Mouse (Mus musculus) liver, embryonic 14.5 days (tissue): Measurements from ENCODE around the gene Zfp473. TPM values are rescaled to one million over a fixed set of nuclear protein-coding genes. Genes with fewer than 3 reads are reported as not detected.
A peak's percentile ranks its signal among the peaks of the same experiment; 100 is the strongest.

ENCODE experiments used
- ATAC-seq: fragments of 200-750 bp; cut with Nextera tagmentation; 2 replicates; pipeline ENCODE4 v1.8.0; 2017; ENCODE audit warnings: moderate number of reproducible peaks, mild to moderate bottlenecking, moderate library complexity; ENCODE audit not compliant: insufficient read depth
- DNase-seq, 3 experiments: peaks; one replicate each; pipeline ENCODE4 v3.0.0-alpha.2; 2012 to 2013; ENCODE audit warnings: low read depth in 3 of 3, low spot score in 3 of 3
- H3K27ac ChIP-seq: fragments of 300-500 bp; sonication (generic); 2 replicates; pipeline ENCODE4 v1.5.1; 2014; ENCODE audit warnings: moderate library complexity, mild to moderate bottlenecking, control low read depth, inconsistent platforms
- H3K27me3 ChIP-seq: fragments of 300-500 bp; sonication (generic); 2 replicates; pipeline ENCODE4 v1.6.1; 2014; ENCODE audit warnings: mild to moderate bottlenecking, low read length, moderate library complexity; ENCODE audit not compliant: control insufficient read depth, insufficient read depth
- H3K36me3 ChIP-seq: fragments of 300-500 bp; sonication (generic); replicated peaks from 2 replicates; pipeline ENCODE4 v1.6.1; 2014; ENCODE audit warnings: low read depth; ENCODE audit not compliant: control insufficient read depth, insufficient read depth
- H3K4me1 ChIP-seq, 2 experiments: fragments of 200-500 bp in 1 of 2; fragments of 300-500 bp in 1 of 2; sonication (generic) in 1 of 2; replicated peaks; 2 replicates each; pipeline ENCODE4 v1.6.1; 2012 to 2014; ENCODE audit warnings: antibody characterized with exemption in 1 of 2, inconsistent platforms in 1 of 2, low read length in 1 of 2; ENCODE audit not compliant: control insufficient read depth in 2 of 2, insufficient read depth in 2 of 2
- H3K4me2 ChIP-seq: fragments of 300-500 bp; sonication (generic); 2 replicates; pipeline ENCODE4 v1.6.1; 2014; ENCODE audit warnings: low read depth, mild to moderate bottlenecking, control low read depth, moderate library complexity
- H3K4me3 ChIP-seq, 2 experiments: fragments of 200-500 bp in 1 of 2; fragments of 300-500 bp in 1 of 2; sonication (generic) in 1 of 2; 2 replicates each; pipeline ENCODE4 v1.5.1; 2012 to 2014; ENCODE audit warnings: low read depth in 2 of 2, low read length in 2 of 2, mild to moderate bottlenecking in 2 of 2, control low read depth in 1 of 2, inconsistent platforms in 1 of 2, moderate library complexity in 1 of 2; ENCODE audit not compliant: insufficient read depth in 1 of 2
- H3K9ac ChIP-seq: fragments of 300-500 bp; sonication (generic); replicated peaks from 2 replicates; pipeline ENCODE4 v1.6.1; 2014; ENCODE audit warnings: mild to moderate bottlenecking, control low read depth, moderate library complexity
- H3K9me3 ChIP-seq: fragments of 300-500 bp; sonication (generic); 2 replicates; pipeline ENCODE4 v1.6.1; 2016; ENCODE audit warnings: low read length, mixed read lengths; ENCODE audit not compliant: control insufficient read depth
- CTCF ChIP-seq: IDR thresholded peaks from 2 replicates; pipeline ENCODE4 v1.5.1; 2016; ENCODE audit warnings: antibody characterized with exemption, low read depth, control low read depth
- EP300 ChIP-seq: IDR thresholded peaks from 2 replicates; pipeline ENCODE4 v1.6.1; 2016; ENCODE audit warnings: antibody characterized with exemption, low read depth
- WGBS: fragments of 180-500 bp; shearing (Covaris S2); extraction: QIAGEN DNeasy Blood & Tissue Kit; methylation state at CpG from one replicate; pipeline ENCODE4 v1.1.7; 2014; ENCODE audit not compliant: insufficient replicate concordance; 5-methylcytosine and 5-hydroxymethylcytosine counted together
- polyA plus RNA-seq, 2 experiments: library from polyadenylated mRNA; depleted of rRNA in 1 of 2; stranded (reverse) in 1 of 2; unstranded in 1 of 2; fragments of >200 nt; fragmentation: Nextera tagmentation in 1 of 2; extraction: Ambion mirVana in 1 of 2; gene quantifications; 2 replicates each; pipeline versions ENCODE4 v1.2.1 to v1.2.3; 2012 to 2014

Zfp473 gene
- polyA plus RNA-seq, 2 experiments, result 0.81 to 0.96 TPM

DNA sequence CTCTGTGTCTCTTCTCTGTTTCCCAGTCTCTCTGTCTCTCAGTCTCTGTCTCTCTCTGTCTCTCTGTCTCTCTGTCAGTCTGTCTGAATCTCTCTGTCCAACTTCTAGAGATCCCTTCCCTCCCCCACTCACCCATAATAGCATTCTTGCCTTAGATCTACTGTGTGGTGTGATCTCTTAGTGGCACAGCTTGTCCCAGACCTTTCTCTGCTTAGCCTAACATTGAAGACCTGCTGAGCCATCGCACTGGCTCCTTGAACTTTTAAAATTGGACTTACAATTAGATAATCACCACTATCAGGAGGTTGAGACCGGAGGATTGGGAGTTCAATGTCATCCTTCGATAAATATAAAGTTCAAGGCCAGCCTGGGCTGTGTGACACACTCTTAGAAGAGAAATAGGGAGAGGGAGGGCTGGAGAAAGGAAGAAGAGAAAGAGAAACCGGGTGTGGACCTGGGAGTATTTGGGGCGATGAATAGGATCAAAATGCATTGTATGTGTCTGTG is 43.6 kb downstream of the Zfp473 start:
- no peak for ATAC-seq
- no peak overlapping the region for H3K4me3 ChIP-seq
- no peaks in the 10 kb centered on the region for H3K4me1 ChIP-seq
- TF ChIP-seq EP300, result no peak
- no peak for TF ChIP-seq CTCF
- no peaks in the 10 kb centered on the region for H3K9me3 ChIP-seq
- WGBS, result 64% methylated on average over 5 of the region's 5 CpGs
- no peak overlapping the region for H3K9ac ChIP-seq
- no peak overlapping the region for H3K27ac ChIP-seq
- no peak overlapping the region for H3K4me2 ChIP-seq
- no peaks in the 10 kb centered on the region for H3K27me3 ChIP-seq
- no peak for DNase-seq
- no peaks in the 10 kb centered on the region for H3K36me3 ChIP-seq

DNA sequence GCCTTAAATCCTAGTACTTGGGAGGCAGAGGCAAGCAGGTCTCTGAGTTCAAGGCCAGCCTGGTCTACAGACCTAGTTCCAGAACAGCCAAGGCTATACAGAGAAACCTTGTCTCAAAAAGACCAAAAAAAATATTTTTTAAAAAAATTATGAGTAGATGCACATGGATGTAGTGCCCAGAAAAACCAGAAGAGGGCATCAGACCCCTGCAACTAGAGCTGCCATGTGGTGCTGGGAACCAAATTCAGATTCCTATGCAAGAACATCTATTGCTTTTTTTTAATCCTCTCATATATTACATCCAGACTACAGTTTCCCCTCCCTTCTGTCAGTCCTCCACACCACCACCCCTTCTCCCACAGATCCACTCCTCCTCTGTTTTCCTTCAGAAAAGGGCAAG is 44.5 kb downstream of the Zfp473 start:
- Histone ChIP-seq H3K4me1 (no peaks in the 10 kb centered on the region), H3K4me2 (no peak overlapping the region), H3K27ac (no peak overlapping the region), H3K9me3 (no peaks in the 10 kb centered on the region), H3K9ac (no peak overlapping the region), H3K4me3 (no peak overlapping the region), H3K36me3 (no peaks in the 10 kb centered on the region), H3K27me3 (no peaks in the 10 kb centered on the region)
- no peak for DNase-seq
- no peak for ATAC-seq
- no peak for TF ChIP-seq CTCF
- no peak for TF ChIP-seq EP300

DNA sequence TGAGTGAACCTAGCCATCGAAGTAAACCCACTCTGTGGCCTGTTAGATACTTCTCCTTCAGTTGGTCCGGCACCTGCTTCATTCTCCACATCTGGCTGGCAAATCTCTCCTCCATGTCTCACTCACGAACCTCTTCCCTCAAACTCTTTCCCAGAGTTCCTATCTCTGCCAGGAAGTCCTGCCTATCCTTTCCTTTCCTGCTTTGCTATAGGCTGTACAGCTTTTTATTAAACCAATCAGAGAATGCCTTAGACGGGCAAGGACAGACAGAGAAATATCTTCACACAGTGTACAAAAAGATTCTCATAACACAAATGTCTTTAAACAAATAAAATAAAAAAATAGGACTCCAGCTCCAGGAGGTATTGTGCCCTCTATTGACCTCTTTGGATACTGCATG is 45.8 kb downstream of the Zfp473 start:
- ATAC-seq, result no peak
- TF ChIP-seq EP300, result no peak
- no peak for TF ChIP-seq CTCF
- no peak overlapping the region for H3K27ac ChIP-seq
- no peaks in the 10 kb centered on the region for H3K4me1 ChIP-seq
- no peak overlapping the region for H3K4me2 ChIP-seq
- H3K4me3 ChIP-seq, result no peak overlapping the region
- H3K27me3 ChIP-seq, result no peaks in the 10 kb centered on the region
- DNase-seq, result no peak
- no peak overlapping the region for H3K9ac ChIP-seq
- H3K36me3 ChIP-seq, result no peaks in the 10 kb centered on the region
- H3K9me3 ChIP-seq, result no peaks in the 10 kb centered on the region
- WGBS, result 72% methylated on average over 4 of the region's 4 CpGs

DNA sequence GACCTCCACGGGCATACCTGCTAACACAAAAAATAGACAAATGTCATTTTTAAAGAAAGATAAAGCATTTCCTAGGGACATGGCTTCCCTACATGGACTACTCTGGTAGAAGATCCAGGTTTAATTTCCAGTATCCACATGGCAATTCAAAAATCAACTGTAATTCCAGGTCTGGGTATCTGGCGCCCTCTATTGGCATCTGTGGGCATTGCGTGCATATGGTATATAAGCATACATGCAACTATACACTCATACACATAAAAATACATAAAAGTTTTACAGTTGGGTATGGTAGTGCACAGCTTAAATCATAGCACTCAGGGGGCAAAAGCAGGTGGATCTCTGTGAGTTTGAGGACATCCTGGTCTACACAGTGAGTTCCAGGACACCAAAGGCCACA is 46.5 kb downstream of the Zfp473 start:
- Histone ChIP-seq H3K27ac (no peak overlapping the region), H3K9me3 (no peaks in the 10 kb centered on the region), H3K4me1 (no peaks in the 10 kb centered on the region), H3K4me2 (no peak overlapping the region), H3K27me3 (no peaks in the 10 kb centered on the region), H3K4me3 (no peak overlapping the region), H3K36me3 (no peaks in the 10 kb centered on the region), H3K9ac (no peak overlapping the region)
- WGBS, result 42% methylated on average over 3 of the region's 3 CpGs
- DNase-seq (no peak), ATAC-seq (no peak)
- no peak for TF ChIP-seq EP300
- TF ChIP-seq CTCF, result peak; percentile 68

DNA sequence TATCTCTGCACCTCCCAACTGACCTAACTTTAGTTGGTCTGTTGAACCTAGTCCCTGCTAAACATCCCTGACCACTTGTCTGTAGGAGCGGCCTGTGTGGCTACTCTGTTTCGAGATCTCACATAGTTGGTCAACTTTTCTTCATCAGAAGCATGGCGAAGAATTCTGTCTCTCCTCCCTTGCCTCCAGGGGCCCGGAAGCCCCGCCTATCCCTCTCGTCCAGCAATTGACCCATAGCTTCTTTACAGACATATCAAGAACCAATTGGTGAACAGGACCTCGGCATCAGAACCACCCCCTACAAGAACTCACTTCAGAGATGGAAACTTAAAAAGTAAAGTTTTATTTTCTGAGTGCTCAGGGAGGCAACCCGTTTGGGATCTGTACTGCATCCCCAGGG is 47.9 kb downstream of the Zfp473 start:
- TF ChIP-seq CTCF, result no peak
- TF ChIP-seq EP300, result no peak
- Histone ChIP-seq H3K9ac (no peak overlapping the region), H3K27ac (no peak overlapping the region), H3K9me3 (no peaks in the 10 kb centered on the region), H3K36me3 (no peaks in the 10 kb centered on the region), H3K4me1 (peaks cover 0 to under 1% of the 10 kb centered on the region in 2 experiments; a peak in 2 of 4 replicates), H3K4me3 (no peak overlapping the region), H3K4me2 (no peak overlapping the region), H3K27me3 (no peaks in the 10 kb centered on the region)
- 60% methylated on average over 8 of the region's 8 CpGs for WGBS
- DNase-seq (no peak), ATAC-seq (no peak)
